Mouse (Mus musculus) thymus, adult 2 months (tissue): ENCODE data around the gene Fam83c. TPM values are rescaled to one million over a fixed set of nuclear protein-coding genes. Genes with fewer than 3 reads are reported as not detected.

Source experiments
- DNase-seq: peaks from one replicate; pipeline ENCODE4 v3.0.0; 2021
- H3K27ac ChIP-seq: fragments of 200-500 bp; 2 replicates; pipeline ENCODE4 v1.5.1; 2012; ENCODE audit warnings: low read length, control low read depth; ENCODE audit not compliant: control insufficient read depth, insufficient read depth
- H3K27me3 ChIP-seq: fragments of 200-500 bp; 2 replicates; pipeline ENCODE4 v1.6.1; 2012; ENCODE audit warnings: mild to moderate bottlenecking, low read length, moderate library complexity, mixed read lengths; ENCODE audit not compliant: control insufficient read depth, insufficient read depth
- H3K36me3 ChIP-seq: fragments of 200-500 bp; 2 replicates; pipeline ENCODE4 v1.6.1; 2012; ENCODE audit warnings: mild to moderate bottlenecking, low read length, moderate library complexity; ENCODE audit not compliant: control insufficient read depth, insufficient read depth
- H3K4me1 ChIP-seq: fragments of 200-500 bp; replicated peaks from 2 replicates; pipeline ENCODE4 v1.6.1; 2012; ENCODE audit warnings: low read length; ENCODE audit not compliant: control insufficient read depth, insufficient read depth
- H3K4me3 ChIP-seq: fragments of 200-500 bp; 2 replicates; pipeline ENCODE4 v1.5.1; 2012; ENCODE audit warnings: mild to moderate bottlenecking, low read length, control low read depth, moderate library complexity; ENCODE audit not compliant: control insufficient read depth, insufficient read depth
- CTCF ChIP-seq: fragments of 200-500 bp; IDR thresholded peaks from 2 replicates; pipeline ENCODE4 v1.5.1; 2012; ENCODE audit warnings: mild to moderate bottlenecking, control low read depth, low read length, moderate library complexity, borderline replicate concordance; ENCODE audit not compliant: control insufficient read depth, poor library complexity, insufficient read depth; ENCODE audit errors: extremely low read depth
- POLR2A ChIP-seq: fragments of 200-500 bp; IDR thresholded peaks from 2 replicates; pipeline ENCODE4 v1.6.1; 2012; ENCODE audit warnings: mild to moderate bottlenecking, low read length, control low read depth, moderate library complexity; ENCODE audit not compliant: control insufficient read depth, poor library complexity, insufficient read depth; ENCODE audit errors: extremely low read depth
- WGBS: fragments of 180-500 bp; shearing (Covaris S2); methylation state at CpG from one replicate; pipeline ENCODE4 v1.1.7; 2018; 5-methylcytosine and 5-hydroxymethylcytosine counted together
- polyA plus RNA-seq: library from polyadenylated mRNA; depleted of rRNA; stranded (reverse); fragments of >200 nt; gene quantifications from 2 replicates; pipeline ENCODE4 v1.2.3, GENCODE M21; 2012

Fam83c gene
- polyA plus RNA-seq, 1 experiment, result 0.08 TPM

- no peak for DNase-seq
- Histone ChIP-seq H3K36me3 (no peaks in the 10 kb centered on the region), H3K27ac (no peak overlapping the region), H3K4me1 (no peaks in the 10 kb centered on the region), H3K27me3 (no peaks in the 10 kb centered on the region; the same call in 1 of the 2 replicates), H3K4me3 (no peak overlapping the region)
- WGBS, result 68% methylated on average over 18 of the region's 18 CpGs
- TF ChIP-seq CTCF (no peak), POLR2A (no peak)
Observed at GRCm38 (mm10) chr2:155787949-155788931, 46.4 kb downstream of the Fam83c start.

- no peaks in the 10 kb centered on the region; the same call in 1 of the 2 replicates for H3K27me3 ChIP-seq
- WGBS, result 23% methylated on average over 5 of the region's 5 CpGs
- no peaks in the 10 kb centered on the region for H3K4me1 ChIP-seq
- no peaks in the 10 kb centered on the region for H3K36me3 ChIP-seq
- H3K4me3 ChIP-seq, result no peak overlapping the region
- no peak overlapping the region for H3K27ac ChIP-seq
- TF ChIP-seq CTCF (no peak), POLR2A (no peak)
- no peak for DNase-seq
Observed at GRCm38 (mm10) chr2:155786905-155787304, 47.7 kb downstream of the Fam83c start.

DNA sequence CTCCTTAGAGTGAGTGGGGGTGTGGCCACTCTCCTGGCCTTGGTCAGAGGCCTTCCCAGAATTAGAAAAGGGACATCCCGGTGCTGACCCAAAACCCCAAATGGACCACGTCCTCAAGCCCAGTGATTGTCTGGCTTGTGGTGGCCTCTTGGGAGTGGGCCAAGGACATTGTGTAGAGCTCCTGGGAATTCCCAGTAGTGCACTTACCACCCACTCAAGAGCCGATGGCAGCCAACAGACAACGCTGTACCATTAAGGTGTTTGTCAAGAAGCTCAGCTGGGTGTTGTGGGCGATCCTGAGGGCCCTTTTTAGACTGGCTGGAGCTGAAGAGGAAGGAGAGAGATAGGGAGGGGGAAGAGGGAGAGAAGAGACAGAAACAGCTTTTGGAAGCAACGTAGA lies 50.1 kb downstream of the Fam83c start:
- Histone ChIP-seq H3K4me3 (no peak overlapping the region), H3K4me1 (no peaks in the 10 kb centered on the region), H3K27me3 (no peaks in the 10 kb centered on the region; the same call in 1 of the 2 replicates), H3K36me3 (no peaks in the 10 kb centered on the region), H3K27ac (no peak overlapping the region)
- DNase-seq, result no peak
- TF ChIP-seq POLR2A (no peak), CTCF (no peak)
- WGBS, result 82% methylated on average over 6 of the region's 6 CpGs

GRCm38 (mm10) chr2:155779506-155779905 lies 55.1 kb downstream of the Fam83c start:
- no peaks in the 10 kb centered on the region for H3K36me3 ChIP-seq
- DNase-seq, result no peak
- H3K27ac ChIP-seq, result no peak overlapping the region
- H3K27me3 ChIP-seq, result peaks cover 17% of the 10 kb centered on the region
- WGBS, result 85% methylated on average over 3 of the region's 3 CpGs
- H3K4me1 ChIP-seq, result peaks cover 5% of the 10 kb centered on the region; the same call in 1 of the 2 replicates
- TF ChIP-seq POLR2A, result no peak
- TF ChIP-seq CTCF, result no peak
- H3K4me3 ChIP-seq, result no peak overlapping the region

DNA sequence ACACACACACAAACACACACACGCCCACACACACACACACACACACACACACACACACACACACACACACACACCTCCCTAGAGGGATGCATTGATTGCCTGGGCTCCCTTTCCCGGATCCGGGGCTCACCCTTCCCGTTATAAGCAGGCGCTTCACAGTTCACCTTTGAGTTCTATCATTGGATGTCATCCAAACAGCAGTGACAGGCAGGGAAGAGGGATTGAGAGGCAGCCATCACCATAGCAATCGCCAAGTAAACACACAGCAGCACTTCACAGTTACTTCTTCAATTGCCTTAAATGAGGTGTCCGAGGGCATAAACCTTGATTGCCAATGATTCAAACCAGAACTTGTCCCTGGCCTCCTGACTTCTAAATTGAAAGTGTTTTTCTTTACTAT lies 55.6 kb downstream of the Fam83c start:
- peaks cover 5% of the 10 kb centered on the region; the same call in 1 of the 2 replicates for H3K4me1 ChIP-seq
- H3K4me3 ChIP-seq, result no peak overlapping the region
- no peaks in the 10 kb centered on the region for H3K36me3 ChIP-seq
- TF ChIP-seq CTCF, result no peak
- no peak for DNase-seq
- H3K27ac ChIP-seq, result no peak overlapping the region
- peaks cover 17% of the 10 kb centered on the region for H3K27me3 ChIP-seq
- WGBS, result 49% methylated on average over 7 of the region's 7 CpGs

GRCm38 (mm10) chr2:155778004-155778403 lies 56.6 kb downstream of the Fam83c start:
- no peak for DNase-seq
- Histone ChIP-seq H3K27ac (no peak overlapping the region), H3K4me1 (peaks cover 5% of the 10 kb centered on the region; the same call in 1 of the 2 replicates), H3K27me3 (peaks cover 20% of the 10 kb centered on the region), H3K36me3 (no peaks in the 10 kb centered on the region), H3K4me3 (no peak overlapping the region)
- no peak for TF ChIP-seq CTCF
- no peak for TF ChIP-seq POLR2A
- 80% methylated on average over 6 of the region's 6 CpGs for WGBS
